Mouse (Mus musculus) spleen, postnatal 4 days (tissue): ENCODE data around the gene Gm20538.

Source experiments
- DNase-seq, 2 experiments: peaks; one replicate each; pipeline ENCODE4 v3.0.0; 2022; ENCODE audit warnings: low spot score in 2 of 2

Gm20538 gene

DNA sequence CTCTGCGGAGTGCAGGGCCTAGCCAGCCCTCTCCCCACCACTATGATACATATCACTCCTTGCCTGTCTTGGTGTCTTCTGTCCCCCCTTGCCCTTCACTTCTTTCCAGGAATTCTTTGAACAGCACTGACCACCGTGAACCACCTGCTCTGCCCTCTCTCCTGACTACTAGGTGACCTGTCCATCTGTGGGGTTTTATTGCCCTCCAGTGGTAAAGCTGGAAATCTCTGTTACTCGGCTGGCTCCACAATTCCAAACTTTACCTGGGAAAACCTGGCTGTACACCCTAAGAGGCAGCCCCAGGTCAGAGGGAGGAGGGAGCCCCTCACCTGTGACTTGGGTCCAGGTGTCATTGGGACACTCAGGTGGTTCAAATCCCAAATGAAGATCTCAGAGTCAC, 17.3 kb downstream of the Gm20538 start:
- no peak for DNase-seq

DNA sequence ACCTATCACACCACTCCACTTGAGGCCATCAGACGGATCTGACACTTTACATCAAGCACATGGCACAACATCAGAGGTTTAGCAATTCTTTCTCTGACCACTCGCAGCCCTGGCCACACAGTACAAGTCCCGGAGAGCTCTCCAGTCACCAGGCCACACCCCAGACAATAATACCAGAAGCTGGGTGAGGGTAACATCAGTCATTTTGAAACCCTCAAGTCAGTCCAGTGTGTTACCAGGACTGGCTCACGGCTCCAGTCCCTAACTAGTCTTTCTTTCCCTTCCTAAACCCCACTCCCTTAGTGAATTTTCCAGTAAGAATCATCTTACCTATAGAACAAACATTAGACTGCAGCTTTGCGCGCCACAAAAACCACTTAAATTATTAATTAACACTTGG, 22.6 kb downstream of the Gm20538 start:
- DNase-seq = no peak

- DNase-seq = no peak
These were observed 27.0 kb downstream of the Gm20538 start for GRCm38 (mm10) chr19:44525551-44526205.

DNA sequence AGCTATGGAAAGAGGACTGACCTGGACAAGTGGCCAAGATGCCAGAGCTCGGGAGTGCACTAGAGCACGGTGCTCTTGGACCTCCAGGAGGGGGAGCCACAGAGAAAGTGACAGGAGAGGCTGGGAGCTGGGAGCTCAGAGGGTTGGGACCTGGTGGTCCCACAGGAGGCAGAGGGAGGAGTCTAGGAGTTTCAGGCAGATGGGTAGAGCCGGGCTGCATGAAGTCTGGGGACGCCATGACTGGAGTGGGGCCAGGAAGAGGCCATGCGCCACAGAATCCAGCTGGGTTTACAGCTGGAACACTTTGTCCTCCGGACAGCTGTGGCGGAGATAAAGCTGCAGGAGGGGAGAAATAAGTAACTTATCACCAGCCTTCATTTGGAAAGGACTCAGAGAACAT, 33.5 kb downstream of the Gm20538 start:
- no peak for DNase-seq

DNA sequence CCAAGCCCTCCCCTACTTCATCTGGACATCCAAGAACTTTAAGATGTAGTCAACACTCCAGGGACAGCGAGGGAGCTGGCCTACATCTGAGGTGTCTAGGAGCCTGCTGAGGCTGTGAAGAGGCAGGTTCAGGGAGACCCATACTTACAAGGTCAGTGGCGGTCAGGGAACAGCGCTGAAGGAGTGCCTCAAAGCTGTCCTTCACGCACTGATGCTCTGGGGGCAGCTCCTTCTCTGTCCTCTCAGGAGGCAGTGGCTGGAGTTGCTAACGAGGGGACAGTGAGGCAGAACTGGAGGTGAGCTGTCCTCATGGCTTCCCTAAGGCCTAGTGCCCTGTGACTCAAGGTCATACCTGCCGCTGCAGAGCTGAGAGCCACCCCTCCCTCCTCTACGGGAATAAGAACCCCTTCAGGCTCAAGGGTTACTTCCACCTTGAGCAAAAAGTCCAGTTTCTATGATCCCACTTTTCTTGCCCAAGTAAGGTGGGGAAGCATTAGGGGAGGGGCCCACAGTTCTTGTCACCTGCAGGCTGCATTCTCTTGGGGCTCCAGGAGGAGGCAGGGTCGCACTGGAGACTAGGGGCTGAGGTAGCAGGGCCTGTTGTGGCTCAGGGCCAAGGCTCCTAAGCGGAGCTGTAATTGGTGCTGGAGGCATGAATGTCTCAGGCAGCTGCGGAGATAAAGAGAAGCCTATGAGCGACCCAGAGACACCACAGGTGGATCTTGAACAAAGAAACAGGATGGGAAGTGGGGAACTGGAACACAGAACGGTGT, 34.4 kb downstream of the Gm20538 start:
- no peak for DNase-seq

DNA sequence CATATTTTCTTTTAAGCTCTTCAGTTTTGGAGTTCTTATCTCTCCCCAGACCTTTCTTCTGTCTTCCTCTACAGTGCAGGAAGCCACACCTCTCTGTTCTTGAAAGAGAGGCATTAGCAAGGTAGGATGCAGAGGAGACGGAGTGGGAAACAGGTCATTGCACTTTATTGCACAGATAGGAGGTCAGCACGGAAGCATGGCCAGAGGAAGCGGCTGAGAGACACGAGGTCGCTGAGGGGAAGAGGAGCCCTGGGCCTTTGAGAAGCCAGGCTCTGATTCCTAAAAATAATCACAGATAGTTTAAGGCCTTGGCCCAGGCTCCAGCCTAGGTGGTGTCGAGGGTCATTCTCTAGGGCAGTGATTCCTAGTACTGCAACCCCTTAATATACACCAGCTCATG, 36.9 kb downstream of the Gm20538 start:
- no peak for DNase-seq

DNA sequence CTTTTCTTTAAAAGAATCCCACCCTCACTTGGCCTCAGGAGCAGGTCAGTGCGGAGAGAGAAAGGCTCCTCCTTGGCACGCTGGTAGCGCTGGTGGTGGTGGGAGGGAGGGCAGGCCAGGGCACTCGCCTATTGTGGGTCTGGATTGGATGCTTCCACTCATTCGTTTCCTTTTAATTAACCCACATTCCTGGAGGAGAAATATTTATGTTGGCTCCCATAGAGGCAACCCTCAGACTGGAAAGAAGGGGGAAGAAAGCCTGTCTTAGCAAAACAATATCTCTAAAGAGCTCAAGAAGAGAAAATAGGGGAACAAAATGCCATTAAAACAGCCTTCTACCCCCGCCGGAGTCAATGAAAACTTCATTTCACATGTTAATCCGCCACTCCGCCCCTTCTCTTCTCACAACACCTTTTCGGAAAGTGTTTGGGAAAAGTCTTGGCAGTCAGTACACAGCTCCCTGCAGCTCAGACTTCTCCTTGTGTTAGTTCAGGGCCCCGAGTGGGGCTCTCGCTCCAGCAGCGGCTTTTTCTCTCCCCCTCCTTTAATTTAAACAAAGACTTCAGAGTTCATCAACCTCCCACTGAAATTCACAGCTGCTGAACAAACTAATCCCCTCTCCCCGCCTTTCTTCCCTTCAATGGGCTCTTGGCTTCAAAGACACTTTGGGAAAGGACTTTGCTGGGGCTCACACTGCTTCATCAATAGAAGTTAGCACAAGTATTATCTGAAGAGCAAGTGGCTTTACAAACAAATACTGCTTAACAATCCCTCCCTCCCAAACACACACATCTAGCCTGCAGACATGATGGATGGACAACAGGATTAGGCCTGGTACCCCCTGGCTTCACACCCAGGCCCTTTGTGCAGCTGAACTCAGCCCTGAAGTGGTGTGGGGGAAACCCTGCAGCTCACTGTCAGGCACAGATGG, 37.8 kb downstream of the Gm20538 start:
- no peak for DNase-seq

DNA sequence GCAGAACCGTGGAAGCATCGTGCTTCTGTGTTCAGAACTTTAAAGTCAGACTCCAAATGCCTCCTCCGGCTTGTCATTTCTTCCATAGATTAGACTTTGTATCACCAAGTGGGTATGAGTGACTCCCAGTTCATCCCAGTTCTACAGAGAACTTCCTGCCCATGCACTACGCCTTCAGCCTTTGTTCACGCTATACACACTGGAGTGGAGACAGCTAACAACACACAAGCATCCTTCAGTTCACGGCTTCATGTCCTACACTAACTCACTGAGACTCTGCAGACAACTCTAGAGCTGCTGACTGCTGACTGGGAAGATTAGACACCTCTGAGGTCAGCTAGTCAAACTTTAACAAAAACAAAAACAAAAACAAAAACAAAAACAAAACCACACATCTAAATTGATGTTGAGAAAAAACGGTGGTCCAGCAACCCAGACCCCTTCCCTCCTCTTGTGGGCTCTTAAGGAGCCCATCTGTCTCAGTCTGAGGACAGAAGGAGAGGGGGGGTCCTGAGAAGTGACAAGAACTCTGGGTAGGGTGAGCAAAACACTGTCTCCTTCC, 38.6 kb downstream of the Gm20538 start:
- no peak for DNase-seq

DNA sequence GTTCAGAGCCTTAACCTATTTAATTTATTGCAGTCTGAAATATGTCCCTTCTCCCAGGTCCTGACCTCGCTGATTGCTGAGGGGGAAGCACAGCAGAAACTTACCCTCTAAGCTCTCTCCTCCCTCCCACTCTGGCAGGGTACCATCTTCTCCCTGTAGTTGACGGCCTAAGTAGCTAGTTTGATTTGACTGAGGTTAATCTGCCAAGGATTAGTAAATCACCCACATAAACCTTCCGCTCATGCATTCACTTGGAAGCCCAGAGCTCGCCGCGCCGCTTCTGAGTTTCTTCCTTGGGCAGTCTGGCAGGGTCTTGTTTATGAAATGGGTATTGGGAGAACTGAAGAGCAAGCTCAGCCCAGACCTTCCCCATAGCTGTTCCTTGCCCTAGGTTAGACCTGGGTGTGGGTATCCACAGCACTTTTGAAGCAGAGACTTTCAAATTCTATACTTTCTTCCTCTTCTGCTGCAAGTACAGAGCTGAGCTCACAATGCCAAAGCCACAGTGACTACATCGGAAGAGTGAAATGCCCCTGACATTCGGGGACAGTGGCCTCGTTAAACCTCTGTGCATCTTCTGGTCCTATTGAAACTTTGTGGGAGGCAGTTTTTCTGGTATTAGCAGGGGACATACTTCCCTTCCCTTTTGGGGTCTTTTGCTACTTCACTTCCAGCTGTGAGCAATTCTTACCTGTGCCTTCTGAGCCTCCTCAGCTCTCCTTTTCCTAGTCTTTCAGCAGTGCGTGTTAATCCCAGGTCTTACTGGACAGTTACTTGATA, 39.4 kb downstream of the Gm20538 start:
- DNase-seq = no peak

GRCm38 (mm10) chr19:44512601-44513000, 40.0 kb downstream of the Gm20538 start:
- DNase-seq = no peak

GRCm38 (mm10) chr19:44511451-44512231, 41.0 kb downstream of the Gm20538 start:
- no peak for DNase-seq

DNA sequence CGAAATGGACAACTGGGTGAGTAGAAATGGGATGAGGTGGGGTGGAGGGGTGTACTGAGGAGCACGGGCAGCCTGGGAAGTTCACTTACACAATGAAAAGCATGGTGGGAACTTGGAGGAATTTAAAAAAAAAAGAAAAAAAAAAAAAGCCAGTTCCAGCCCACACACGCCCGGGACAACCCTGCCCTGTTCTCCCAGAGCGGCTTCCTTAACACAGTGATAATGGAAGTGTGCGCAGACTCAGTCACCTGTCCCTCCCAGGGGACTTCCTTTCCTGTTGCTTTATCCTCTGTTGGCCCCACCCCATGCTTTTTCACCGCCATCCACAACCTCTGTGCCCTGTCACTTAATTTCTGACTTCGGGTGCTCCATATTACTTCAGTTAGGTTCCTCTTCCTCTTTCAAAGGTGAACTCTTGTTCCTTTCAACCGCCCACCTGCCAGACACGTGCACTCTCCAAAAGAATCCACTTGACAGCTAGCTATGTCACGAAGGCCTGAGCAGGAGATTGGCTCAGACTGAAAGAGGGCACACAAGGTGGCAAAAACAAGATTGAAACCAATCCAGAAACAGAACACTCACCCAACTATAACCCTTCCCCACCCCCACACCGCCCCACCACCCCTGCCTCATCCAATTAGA, 42.0 kb downstream of the Gm20538 start:
- no peak for DNase-seq

DNA sequence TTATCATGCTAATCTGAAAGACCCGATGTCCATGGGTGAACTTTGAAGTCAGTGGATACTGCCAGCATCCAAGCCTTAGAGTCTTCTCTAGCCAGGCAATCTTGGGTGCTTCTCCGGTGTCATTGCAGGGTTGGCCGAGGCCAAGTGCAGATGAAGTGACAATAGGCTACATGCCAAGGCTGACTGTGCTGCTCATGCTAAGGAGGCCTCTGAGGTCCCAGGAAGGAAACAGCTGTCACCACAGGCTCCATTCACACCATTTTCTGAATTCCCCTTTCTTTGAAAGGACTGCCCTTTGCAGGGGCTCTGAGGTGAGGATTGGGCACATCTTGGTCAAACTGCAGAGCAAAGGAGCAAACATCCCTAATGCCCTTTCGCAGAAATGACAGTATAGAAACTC, 49.9 kb downstream of the Gm20538 start:
- no peak for DNase-seq

DNA sequence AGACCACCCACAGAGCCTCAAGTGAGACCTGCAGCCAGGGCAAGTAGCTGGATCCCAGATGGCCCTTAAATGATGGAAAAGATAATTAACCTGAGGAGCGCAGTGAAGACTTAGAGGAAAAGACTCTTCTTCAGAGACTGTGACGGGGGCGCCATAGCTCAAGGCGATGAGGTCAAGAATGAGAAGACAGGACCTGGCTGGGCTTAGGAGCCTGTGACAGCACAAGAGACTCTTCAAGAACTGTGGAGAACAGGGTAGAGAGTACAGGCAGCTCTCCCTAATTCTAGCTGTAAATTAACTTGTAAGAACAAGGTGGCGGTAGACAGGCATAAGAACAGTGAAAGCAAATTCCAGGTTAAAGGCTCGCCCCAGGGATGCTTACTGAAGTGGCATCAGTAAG, 50.7 kb downstream of the Gm20538 start:
- no peak for DNase-seq

DNA sequence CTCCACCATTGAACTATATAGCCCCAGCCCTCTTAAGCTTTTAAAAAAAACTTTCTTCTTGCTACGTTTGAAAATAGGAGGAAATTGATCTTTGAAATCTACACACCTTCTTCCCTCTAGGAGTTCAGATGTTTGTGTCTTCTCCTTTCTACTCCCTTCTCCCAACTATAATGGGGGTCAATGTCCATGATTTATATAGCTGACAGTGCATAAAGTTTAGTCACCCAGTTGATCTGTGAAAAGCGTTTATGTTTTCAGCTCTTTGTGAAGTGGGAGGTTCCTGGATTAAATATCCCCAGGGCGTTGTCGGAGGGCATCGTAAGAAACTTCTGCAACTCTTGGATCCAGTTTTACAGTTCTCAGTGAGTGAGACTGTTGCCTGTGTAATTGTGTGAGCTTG, 52.4 kb downstream of the Gm20538 start:
- no peak for DNase-seq

DNA sequence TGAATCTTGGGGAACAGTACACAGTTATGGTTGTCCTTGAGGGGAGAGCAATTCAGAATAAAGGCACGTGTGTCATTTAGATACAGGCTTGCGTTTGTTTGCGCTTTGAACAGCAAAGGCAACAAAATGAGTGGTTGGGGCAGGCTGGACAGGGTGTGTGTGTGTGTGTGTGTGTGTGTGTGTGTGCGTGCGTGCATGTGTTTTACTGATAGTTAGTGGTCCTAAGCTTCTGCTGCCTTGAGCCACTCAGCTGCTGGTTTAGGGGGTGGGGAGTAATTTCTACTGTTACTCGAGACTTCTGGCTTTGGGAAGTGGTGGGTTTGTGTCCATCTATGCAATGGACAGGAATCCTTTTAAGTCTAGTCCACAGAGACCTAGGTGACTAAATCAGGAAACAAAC, 53.7 kb downstream of the Gm20538 start:
- DNase-seq = no peak

- DNase-seq = no peak
These were observed 55.7 kb downstream of the Gm20538 start for GRCm38 (mm10) chr19:44496941-44497340.

DNA sequence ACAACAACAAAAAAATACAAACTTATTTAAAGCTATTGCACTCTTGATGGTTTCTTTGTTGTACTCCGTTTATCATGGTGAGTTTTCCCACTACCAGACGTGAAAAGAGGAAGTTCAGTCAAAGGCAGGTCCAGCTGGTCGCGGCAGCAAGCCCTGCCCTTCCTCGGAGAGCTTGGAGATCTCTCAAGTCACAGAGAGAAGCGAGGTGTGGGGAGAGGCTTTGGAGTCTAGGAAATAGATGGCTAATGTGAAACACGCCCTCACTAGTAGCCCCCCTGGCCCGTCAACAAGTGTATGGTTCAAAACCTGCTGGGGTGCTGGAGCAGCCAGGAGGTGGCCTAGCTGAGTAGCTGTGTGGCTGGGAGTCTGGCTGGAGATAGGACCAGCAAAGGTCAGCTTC, 56.1 kb downstream of the Gm20538 start:
- no peak for DNase-seq
